Mouse (Mus musculus) urinary bladder, postnatal 4 days (tissue): ENCODE data around the gene Mylk2.
A peak's percentile ranks its signal among the peaks of the same experiment; 100 is the strongest.

Source experiments
- DNase-seq, 2 experiments: peaks; one replicate each; pipeline ENCODE4 v3.0.0; 2021 to 2022; ENCODE audit warnings: low spot score in 2 of 2

Mylk2 gene

DNA sequence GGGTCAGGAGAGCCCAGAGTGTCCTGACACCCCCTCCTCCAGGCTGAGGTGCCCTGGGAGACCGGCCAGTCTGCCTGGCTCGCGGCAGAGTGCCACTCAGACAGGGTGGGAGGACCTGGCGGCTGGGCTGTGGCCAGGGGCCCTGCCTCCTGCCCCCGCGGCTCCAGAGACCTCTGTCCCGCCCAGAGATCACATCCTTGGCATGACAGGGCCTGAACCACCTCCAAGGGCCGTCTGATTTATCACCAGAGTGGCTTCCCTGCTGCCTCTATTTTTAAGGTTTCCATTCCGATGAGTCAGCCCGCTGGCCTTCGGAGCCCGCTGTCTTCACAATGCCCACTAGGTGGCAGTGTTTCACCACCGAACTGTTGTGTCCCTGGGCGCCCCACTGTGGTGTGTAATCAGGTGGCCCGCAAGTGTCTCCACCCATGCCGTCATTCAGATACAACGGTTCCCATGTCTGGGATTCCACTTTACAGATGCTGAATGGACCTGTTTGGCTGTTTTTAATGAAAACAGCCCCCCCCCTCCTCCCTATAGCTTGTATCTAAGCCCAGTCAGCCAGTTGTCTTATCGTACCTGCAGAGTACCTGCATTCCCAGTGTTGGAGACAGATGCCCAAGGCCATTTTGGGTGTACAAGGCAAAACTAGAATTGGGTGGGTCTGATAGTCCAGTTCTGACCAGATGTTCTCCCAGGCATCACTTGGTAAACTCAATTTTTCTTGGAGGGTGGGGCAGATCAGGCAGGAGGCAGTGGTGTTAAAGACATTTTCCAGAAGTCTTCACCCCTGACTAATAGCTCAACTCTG is 3.4 kb downstream of the Mylk2 start:
- peak; percentile 79 to 90 for DNase-seq

DNA sequence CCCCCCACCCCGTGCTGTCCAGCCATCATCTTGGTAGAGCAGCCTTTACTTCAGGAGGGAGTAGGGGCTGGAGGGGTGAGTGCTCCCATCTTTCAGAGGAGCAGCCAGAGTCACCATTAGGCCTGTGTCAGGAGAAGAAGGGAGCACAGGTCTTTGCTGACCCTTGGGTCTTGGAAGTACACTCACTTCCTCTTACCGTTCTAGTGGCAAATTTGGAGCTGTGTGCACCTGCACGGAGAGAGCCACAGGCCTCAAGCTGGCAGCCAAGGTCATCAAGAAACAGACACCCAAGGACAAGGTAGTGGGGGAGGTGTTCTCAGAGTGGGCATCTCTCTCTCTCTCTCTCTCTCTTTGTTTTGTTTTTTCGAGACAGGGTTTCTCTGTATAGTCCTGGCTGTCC is 4.3 kb downstream of the Mylk2 start:
- DNase-seq = no peak

DNA sequence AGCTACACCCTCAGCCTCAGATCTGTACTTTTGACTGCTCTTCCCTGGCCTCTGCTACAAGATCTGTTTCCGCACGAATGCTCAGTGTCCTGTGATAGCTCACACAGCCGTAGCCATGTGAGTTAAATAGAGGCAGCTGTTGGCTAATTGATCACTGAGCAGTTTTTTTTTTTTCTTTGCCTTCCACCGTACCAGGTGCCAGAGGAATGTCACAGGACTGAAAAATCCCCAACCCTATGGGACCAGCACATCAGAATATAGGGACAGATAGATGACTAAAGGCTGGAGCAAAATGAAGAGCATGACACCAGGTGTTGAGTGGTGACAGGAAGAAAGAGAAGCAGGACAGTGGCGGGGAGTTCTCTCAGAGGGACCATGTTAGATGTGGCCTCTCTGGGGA is 5.0 kb downstream of the Mylk2 start:
- DNase-seq = no peak

DNA sequence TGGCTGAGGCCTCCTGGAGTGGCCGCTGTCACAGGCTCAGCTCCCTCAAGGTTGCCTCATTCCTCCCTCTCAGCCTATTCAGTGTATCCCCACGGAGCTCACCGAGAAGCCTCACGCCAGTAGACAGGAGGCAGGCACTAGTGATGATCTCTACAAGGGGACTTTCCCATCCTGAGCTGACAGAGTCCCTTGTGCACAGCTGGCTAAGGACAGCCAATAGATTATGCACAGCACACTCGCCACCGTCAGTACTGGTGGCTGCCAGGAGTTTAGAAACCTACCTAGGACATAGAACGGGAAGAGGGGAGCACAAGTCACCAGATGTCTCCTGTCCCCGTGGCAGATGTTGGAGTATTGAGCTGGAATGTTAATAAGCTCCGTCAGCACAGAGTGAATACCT is 6.5 kb downstream of the Mylk2 start:
- no peak for DNase-seq

DNA sequence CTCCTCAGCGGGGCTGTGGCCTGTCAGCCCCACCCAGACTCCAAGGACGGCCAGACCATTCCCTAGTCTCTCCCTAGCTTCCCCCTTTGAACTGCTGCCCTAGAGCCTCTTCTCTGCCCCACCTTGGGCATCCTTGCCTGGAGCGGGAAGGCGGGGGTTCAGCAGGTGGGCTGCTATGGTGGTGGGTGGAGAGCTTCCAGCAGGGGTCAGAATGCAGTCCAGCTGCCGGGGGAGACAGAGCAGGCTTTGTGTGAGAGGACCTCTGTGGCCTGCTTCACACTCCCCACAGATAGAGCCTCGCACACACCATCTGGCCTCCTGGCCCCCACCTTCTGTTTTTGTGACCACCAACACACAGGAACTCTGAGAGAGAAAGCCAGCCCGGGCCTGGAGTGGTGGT is 11.2 kb downstream of the Mylk2 start:
- DNase-seq = peak in 1 of 2 experiments; percentile 39

DNA sequence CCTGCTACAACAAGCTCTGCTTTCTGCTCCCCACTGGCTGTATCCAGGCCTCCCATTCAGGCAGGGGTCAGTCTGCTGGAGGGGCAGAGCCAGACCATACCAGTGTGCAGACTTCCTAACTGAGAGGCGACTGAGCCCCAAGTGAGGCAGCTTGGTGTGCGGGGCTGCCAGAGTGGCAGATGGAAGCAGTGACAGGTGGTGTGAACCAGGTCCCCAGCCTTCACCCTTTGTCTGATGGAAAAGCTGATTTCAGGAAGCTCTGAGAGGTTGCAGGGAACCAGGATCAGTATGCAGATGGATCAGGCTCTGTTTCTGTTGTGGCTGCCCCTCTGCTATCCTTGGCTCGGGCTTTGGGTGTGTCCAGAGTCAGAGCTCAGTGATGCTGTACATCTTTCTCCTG is 12.5 kb downstream of the Mylk2 start:
- DNase-seq = no peak

DNA sequence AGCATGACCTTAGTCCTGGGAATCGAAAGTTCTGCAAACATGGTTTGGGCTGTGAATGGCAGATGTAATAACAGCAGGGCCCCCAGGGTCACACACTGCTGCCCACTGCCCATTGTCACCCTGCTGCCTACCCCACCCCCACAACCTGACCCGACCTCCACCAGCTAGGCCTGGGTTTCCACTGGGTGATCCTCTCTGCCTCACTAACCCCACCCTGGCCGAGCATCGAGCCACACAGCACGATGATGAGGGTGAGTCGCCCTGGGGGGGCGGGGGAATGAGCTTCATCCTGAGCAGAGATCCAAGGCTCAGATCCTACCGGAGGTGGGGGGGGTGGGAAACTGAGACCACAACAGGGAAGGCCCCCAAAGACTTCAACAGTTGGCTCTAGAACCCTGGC is 13.0 kb downstream of the Mylk2 start:
- DNase-seq = no peak

DNA sequence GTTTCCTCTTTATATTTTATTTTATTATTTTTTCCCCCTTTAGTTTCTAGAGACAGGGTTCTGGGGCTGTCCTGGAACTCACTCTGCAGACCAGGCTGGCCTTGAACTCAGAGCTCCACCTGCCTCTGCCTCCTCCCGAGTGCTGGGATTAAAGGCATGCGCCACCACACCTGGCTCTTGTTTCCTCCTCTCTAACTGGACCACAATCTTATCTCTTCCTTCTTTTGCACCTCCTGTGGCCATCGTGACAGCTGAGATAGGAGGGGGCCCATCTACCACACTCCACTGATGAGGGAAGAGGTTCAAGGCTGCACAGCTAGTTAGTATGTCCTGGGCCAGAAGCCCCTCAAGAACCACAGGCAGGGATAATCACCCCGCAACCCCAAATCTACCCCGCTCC is 13.4 kb downstream of the Mylk2 start:
- DNase-seq = no peak

DNA sequence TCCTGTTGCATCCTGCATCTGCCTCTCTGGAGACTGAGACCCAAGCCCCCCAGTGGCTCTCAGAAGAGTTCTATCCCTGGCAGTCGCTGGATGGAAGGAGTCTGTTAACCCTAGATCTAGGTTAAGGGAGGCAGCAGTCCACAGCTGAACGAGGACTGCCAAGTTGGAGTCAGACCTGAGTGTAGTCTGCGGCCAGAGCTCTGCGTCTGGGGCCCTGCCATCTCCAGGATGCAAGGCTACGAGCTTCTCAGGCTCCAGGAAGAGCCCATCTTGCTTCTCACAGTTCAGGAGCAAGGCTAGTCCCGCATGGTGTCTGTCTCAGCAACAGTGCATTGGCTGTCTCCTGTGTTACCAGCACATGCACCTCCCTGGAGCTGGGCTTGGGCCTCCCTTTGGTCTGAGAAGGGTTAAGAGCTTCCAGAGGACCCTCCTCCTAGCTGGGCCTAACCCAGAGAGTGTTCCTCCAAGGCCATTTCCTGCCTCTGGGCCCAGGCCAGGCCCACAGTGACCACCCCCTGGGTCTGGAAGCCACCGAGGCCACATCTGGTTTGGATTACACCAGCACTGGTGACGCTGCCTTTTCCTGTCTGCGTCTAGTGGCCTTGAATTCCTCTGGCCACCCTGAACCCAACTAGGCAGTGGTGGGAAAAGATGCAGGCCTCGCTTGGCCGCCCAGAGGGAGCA is 14.2 kb downstream of the Mylk2 start:
- DNase-seq = peak in 1 of 2 experiments; percentile 83

DNA sequence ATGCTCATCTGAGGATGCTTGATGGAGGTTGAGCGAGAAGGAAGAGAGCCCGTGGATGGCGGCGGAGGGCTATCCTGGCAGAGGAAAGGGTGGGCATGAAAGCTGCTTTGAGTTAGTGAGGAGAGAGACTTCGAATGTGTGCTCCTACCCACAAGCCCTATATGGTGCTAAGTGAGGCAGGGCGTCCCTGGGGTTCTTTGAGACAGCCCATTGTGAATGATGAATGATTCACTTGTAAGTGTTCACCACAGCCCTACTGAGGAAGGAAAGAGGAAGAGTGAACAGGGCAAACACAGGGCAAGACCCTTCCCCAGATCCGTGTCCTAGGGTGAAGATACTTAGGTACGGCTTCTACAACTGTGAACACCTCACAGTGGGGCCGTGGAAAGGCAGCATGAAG is 15.7 kb downstream of the Mylk2 start:
- DNase-seq = no peak

DNA sequence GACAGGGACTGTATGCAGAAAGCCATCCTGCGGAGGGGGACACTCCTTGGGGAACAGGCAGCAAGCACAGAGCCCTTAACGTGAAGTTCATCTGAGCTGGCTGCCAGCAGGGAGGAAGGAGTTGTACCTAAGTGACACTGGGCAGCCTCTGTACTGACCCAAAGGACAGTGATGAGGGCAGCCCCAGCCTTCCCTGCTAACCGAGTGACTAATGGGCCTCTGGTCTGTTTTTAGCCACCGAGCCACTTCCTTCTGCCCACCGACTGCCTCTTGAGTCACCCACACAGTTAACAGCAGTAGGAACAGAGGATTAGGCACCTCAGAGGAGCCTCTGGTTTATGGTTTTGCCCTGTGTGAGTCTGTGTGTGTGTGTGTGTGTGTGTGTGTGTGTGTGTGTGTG is 16.2 kb downstream of the Mylk2 start:
- DNase-seq = no peak

DNA sequence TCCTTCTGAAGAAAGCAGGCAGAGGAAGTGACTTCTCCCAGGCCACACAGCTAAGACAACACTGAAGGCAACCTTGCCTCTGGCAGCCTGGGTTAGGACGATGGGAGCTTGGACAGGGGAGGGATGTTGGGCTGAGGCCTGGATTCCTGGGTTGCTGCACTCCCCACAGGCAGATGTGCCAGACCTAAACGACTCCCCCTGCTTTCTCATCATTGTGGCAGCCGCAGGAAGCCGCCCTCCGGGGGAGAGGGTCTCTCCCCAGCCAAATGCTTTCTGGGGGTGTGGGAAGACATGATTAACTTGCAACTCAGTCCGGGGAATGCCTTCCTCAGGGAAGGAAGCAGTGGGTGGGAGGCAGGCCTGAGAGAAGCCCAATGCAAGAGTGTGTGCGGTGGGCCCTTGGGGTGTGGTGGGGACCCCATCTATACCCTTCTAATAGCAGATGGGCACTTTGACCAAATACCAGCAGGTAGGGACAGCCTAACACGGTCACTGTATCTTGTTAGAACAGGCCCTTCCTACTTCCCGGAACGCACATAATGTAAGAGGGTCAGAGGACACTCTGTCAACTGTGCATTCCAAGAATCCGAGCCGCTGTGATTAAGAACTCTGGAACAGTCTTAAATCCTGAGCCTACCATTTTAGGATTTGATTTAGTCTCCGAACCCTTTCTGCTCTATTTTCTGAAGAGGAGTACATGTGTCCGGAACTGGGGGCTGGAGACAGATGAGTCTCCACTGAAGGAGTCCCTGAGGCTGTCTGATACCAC is 17.3 kb downstream of the Mylk2 start:
- DNase-seq = peak in 1 of 2 experiments; percentile 59

DNA sequence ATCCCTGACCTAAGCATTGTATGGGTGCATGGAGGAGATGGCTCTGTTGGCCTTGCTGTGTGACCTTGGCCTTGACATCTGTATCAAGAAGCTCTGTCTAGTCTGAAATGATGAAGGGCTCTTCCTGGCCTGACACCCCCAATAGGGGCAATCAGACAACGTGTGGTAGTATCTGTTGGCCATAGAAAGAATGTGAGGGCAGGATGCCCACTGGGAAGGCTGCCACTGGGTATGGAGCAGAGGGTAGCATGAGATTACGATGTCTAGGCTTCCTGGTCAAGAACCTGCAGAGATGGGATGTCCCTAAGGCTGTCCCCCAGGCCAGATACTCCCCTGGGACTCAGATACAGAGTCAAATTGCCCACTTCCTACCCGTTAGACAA is 17.8 kb downstream of the Mylk2 start:
- DNase-seq = no peak

DNA sequence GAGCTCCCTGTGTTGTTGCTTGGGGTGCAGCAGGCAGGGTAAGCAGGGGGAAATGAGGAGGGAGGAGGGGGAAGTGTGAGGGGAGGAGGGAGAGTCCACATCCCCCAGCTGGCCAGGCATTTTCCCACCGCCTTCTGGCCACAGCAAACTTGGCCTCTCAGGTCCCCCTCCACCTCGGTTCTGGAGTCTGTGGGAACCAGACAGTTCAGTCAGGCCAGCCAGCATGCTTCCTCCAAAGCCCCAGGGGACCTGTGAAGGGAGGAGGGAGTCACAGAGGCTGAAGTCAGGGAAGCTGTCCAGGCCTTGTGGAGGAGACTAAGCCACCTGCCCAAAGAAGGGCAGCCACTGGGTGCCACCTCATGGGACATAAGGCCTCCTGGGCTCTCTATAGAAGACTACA is 19.1 kb downstream of the Mylk2 start:
- no peak for DNase-seq

DNA sequence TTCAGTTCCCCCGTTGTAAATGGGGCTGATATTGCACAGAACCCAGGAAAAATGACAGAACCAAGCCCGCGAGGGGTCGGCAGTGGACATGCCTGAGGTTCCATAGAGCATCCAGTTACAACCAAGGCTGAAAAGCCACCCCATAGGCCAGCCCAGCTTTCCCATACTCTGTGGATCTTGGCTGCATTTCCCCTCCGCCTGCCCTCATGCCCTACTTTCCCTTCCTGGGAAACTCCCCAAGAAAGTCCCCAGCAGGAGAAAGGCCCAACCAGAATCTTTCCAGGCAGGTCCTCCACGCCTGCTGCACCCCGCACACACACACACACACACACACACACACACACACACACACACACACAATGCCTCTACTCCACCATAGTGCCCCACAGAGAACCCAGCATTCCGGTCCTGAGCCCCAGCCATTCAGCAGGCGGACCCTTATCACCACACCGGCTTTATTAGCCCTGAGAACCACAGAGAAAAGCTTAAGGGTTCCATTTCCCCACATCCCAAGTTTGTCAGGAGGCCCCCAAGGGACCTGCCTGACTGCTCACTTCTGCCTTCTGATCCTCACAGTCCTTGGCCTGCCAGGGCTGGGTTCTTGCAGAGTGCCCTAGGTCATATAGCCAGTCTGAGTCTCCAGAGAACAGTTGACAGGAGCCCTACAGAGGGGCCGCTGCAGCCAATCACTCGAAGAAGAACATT is 20.5 kb downstream of the Mylk2 start:
- no peak for DNase-seq

DNA sequence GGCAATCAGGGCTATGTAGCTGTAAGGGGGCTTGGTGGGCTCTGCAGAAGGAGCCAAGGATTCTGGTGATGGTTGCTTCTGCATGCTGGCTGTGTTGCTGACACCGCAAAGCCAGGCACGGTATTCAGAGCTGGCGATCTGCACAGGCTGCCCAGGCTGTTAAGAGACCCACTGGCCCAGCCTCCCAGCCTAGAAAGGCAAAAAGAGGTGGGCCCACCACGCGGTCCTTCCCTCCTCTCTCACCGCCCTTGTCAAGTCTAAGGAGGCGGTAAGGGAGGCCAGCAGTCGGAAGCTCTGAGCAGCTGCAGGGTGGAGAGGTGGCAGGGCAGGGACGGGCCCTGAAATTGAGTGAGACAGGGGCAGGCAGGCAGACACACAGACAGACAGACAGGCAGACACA is 21.9 kb downstream of the Mylk2 start, which contains the start of gene Foxs1:
Gene Foxs1 (minus strand): TSS at position 161 of the 400 bp plus-strand sequence.
- DNase-seq = peak in 1 of 2 experiments; percentile 71

DNA sequence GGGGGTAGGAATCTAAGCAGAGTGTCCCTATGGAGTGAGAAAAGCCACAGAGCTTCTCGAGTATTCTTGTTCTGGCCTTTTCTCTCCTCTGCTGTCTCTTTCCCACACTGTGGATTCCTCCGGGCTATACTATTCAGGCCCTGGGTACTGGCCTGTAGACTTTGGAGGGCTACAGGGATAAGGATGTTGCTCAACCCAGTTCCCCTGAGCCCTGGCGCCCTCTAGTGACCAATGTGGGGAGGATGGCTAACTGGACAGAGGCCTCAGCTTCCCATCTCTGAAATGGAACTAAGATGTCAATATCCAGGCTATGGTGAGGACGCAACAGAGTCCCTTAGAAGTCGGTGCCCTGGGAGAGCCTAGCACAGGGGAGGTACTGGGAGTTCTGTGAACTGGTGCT is 22.5 kb downstream of the Mylk2 start:
- no peak for DNase-seq

DNA sequence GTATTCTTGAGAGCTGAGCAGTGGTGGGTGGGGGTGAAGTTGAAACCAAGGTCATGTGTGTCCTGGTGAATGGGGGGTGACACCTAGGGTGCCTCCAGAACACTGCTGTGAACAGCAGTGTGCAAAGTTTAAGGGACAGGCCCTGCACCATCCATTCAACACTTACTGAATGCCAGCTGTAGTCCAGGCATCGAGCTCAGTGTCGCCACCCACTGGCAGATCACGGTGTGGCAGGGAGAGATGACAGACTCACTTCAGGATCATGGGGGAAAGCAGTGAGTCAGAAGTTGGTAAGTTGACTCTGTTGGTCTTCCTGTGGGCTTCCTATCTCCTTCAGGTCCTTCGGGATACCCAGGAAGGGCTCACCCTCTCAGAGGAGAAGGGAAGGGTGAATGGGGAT is 28.7 kb downstream of the Mylk2 start:
- DNase-seq = no peak

DNA sequence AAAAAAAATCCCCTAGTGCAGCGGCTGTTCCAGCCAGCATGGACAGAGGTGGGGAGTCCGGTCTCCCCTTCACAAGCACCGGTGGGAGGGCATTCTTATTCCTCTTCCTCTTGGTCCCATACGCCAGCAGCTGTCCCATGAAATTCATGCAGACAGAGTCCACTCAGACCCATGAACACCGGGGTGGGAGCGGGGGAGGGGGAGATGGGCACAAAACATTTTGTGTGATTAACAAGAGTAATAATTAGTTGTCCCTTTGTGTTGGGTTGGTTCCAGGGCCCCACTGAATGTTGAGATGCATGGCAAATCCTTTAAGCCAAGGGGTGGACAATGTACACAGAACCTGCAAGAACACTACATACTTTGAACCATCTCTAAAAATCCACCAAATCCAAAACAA is 30.0 kb downstream of the Mylk2 start:
- DNase-seq = no peak

DNA sequence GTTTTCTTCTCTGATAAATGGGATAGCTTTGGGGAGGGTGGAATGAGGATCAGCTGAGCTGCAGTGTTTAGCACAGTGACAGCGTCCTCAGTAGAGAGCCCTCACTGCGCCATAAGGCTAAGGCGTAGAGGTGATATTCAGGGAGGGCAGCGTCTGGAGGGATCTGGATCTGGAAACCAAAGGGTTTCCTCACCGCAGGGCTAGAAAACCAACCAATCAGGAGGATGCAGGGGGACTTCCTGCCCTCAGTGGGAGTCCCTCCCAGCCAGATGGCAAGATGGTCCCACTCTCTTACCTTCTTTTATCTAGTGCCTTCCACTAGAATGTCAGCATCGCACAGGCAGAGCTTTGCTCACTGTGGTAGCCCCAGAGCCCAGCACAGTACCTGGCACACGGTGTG is 30.6 kb downstream of the Mylk2 start:
- no peak for DNase-seq

DNA sequence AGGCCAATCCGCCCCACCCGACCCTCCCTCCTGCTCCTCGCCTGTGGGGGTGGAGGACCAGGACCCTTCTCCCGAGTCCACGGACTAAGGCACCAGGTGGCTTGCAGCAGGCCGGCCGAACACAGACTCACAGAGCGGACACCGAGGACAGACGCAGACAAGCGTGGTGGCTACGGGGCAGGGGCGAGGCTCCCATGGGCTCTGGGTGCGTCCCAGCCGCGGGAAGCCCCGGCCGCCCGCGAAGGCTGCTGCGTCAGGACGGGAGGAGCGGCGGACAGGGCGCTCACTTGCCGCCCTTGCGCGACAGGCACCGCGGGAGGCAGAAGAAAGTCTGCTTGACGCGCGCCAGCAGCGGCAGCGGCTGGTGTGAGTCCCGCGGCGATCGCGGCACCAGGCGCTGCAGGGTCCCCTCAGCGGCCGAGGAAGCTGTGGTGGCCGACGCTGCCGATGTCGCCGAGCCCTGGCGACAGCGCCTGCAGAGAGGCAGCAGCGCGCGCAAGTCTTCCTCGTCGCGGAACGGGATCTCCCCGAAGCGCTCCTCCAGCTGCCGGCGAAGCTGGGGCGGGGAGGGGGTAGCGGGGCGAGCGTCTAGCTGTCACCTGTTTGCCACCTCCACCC is 31.9 kb downstream of the Mylk2 start:
- DNase-seq = no peak

DNA sequence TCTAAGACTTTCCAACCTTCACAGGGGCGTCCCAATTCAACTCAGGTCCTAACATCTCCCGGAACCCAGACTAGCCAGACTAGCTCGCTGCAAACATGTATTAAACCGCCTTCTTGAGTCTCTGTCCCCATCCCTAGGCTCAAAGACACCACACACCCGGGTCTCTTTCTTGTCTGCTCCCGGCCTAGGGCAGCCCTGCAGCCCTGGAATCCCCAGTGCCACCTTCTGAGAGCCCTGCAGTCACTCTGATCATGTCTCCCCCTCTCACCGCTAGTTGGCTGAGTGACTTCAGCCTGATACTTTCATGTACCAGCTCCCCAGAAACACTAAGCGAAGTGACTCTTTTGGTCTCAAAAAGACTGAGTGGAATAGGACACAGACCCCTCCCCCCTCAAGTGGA is 32.4 kb downstream of the Mylk2 start:
- no peak for DNase-seq
